Mouse (Mus musculus): ENCODE measurements around the gene Tmem211. TPM values are rescaled to one million over a fixed set of nuclear protein-coding genes. Genes with fewer than 3 reads are reported as not detected.
A peak's percentile ranks its signal among the peaks of the same experiment; 100 is the strongest.

Tmem211 gene
- polyA plus RNA-seq, 1 experiment from 2014 or later: 1.3 TPM

DNA sequence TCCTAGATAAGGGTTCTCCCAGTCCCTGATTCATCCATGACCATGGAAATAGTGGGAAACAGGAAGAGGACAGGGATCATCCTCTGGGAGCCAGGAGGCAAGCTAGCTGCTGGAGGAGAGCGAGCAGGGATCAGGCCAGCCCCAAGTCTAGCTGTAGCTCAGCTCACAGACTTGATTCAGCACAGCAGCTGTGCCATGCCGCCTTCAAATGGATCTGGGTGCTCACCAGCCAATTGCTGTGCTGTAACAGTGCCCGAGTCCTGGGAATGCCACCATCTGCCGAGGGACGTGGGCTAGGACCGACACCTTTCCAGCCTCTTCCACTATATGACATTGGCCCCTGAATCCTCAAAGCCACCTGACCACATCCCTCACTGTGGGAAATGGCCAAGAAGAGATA, 30.8 kb upstream of the Tmem211 start:
- ATAC-seq (ENCODE audit: insufficient read depth, low FRiP score): no peak
- Histone ChIP-seq H3K4me3 (replicated peaks; ENCODE audit: low read length) (no peak overlapping the region), H3K27me3 (ENCODE audit: control insufficient read depth, insufficient read depth, low read length) (no peaks in the 10 kb centered on the region), H3K4me1 (ENCODE audit: control insufficient read depth, insufficient read depth, low read length) (peaks cover 13% of the 10 kb centered on the region), H3K4me2 (ENCODE audit: low read depth, low read length) (no peak overlapping the region), H3K9ac (ENCODE audit: low read length) (no peak overlapping the region; the same call in 1 of the 2 replicates), H3K9me3 (replicated peaks; ENCODE audit: control insufficient read depth, low read length) (no peaks in the 10 kb centered on the region), H3K36me3 (ENCODE audit: control insufficient read depth, insufficient read depth, low read length) (no peaks in the 10 kb centered on the region), H3K27ac (ENCODE audit: low read length) (no peak overlapping the region)
- WGBS: 85% methylated on average over 6 of the region's 6 CpGs

DNA sequence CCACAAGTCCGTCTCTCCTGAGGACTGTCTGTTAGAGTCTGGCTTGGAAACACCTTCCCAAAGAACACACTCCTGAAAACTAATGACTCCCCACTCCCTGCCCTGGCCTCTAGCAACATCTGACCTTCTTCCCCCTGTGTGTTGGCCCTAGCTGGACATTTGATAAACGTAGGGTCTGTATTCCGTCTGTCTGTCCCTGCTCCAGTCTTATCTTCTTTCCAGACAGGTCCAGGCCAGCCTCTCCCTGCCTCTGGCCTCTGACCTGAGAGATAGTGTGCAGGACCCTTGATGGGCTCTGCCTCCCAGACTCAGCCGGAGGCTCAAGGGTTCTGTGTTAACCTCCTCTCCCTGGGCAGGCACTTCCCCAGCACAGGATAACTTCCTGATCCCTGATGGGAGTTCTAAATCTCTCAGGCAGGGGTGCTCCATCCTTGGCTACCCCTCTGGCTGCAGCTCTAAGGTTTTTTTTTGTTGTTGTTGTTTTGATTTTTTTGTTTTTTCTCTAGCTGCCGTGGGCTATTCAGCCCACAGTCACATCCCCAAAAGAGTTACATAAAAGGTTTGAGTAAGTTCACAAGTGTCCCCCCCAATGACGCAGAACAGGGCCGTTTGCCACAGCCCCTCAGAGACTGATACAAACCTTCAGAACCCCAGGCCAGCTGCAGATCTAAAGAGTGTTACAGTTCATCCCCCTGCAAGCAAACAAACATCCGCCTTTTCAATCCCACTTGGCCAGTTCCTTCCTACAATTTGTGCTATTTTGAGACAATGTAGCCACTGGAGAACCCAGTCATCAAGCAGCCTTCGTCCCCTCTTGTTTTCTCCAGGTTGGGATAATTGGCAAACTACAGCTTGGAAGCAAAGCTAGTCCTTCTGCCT, 29.6 kb upstream of the Tmem211 start:
- Histone ChIP-seq H3K9ac (ENCODE audit: low read length) (no peak overlapping the region), H3K36me3 (ENCODE audit: control insufficient read depth, insufficient read depth, low read length) (no peaks in the 10 kb centered on the region), H3K4me2 (ENCODE audit: low read depth, low read length) (no peak overlapping the region), H3K9me3 (replicated peaks; ENCODE audit: control insufficient read depth, low read length) (no peaks in the 10 kb centered on the region), H3K4me3 (replicated peaks; ENCODE audit: low read length) (no peak overlapping the region), H3K27ac (ENCODE audit: low read length) (peak overlapping the region; percentile 53; the same call in 1 of the 2 replicates), H3K4me1 (ENCODE audit: control insufficient read depth, insufficient read depth, low read length) (peaks cover 13% of the 10 kb centered on the region), H3K27me3 (ENCODE audit: control insufficient read depth, insufficient read depth, low read length) (no peaks in the 10 kb centered on the region)
- no peak for ATAC-seq (ENCODE audit: insufficient read depth, low FRiP score)
- WGBS: 47% methylated on average over 9 of the region's 9 CpGs

DNA sequence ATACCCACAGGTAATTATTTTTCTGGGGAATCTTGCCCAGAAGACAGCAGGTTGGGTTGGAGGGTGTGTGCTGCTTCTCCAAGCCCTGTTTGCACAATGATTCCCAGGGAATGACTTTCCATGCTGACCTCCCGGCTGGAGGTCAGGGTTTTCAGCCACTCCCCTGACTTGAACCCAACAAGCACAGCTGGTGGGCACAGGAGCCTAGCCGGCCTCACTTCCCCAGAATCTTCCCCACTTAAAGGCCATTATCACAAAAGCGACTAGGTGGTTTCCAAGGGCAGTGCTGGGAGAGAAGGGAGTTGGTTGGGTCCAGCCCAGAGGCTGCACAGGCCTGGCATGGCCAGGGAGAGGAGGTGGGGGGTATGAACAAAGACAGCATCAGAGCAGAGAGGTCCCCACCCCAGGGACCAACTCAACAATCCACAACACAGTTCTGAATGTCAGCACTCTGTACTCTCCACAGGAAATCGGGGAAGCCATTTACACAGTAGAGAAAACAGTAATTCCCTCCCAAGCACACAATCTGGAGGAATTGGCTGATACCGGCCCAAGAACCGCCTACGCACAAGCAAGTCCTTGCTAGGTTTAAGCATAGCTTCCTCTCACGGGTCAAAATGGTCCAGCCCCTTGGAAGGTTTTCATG, 27.5 kb upstream of the Tmem211 start:
- 45% methylated on average over 8 of the region's 8 CpGs for WGBS
- H3K27me3 ChIP-seq (ENCODE audit: control insufficient read depth, insufficient read depth, low read length): no peaks in the 10 kb centered on the region
- H3K4me1 ChIP-seq (ENCODE audit: control insufficient read depth, insufficient read depth, low read length): peaks cover 13% of the 10 kb centered on the region
- no peaks in the 10 kb centered on the region for H3K36me3 ChIP-seq (ENCODE audit: control insufficient read depth, insufficient read depth, low read length)
- no peak overlapping the region for H3K4me2 ChIP-seq (ENCODE audit: low read depth, low read length)
- no peak for ATAC-seq (ENCODE audit: insufficient read depth, low FRiP score)
- H3K4me3 ChIP-seq (replicated peaks; ENCODE audit: low read length): no peak overlapping the region
- H3K9me3 ChIP-seq (replicated peaks; ENCODE audit: control insufficient read depth, low read length): no peaks in the 10 kb centered on the region
- H3K27ac ChIP-seq (ENCODE audit: low read length): peak overlapping the region; percentile 74
- 0 out of 2 replicates have a peak overlapping the region, but pooled peaks have one; percentile 21 for H3K9ac ChIP-seq (ENCODE audit: low read length)

DNA sequence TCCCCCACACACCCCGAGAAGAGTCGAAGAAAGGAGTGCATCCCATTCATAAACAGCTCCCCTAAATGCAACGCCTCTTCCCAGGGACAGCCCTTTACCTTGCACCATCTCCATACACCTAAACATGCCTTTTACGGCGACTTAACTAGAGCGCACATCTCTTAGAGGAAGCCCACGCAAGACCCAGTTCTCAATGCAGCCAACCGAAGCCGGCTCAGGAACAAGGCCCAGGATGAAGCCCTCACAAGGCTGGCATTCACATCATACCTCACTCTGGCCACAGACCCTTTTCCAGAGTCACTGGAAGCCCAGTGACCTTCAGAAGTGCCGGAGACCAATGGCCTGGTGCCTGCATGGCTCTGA, 27.0 kb upstream of the Tmem211 start:
- Histone ChIP-seq H3K9me3 (replicated peaks; ENCODE audit: control insufficient read depth, low read length) (no peaks in the 10 kb centered on the region), H3K9ac (ENCODE audit: low read length) (no peak overlapping the region), H3K4me2 (ENCODE audit: low read depth, low read length) (no peak overlapping the region), H3K4me1 (ENCODE audit: control insufficient read depth, insufficient read depth, low read length) (peaks cover 13% of the 10 kb centered on the region), H3K27me3 (ENCODE audit: control insufficient read depth, insufficient read depth, low read length) (no peaks in the 10 kb centered on the region), H3K27ac (ENCODE audit: low read length) (peak overlapping the region; percentile 66; the same call in 1 of the 2 replicates), H3K36me3 (ENCODE audit: control insufficient read depth, insufficient read depth, low read length) (no peaks in the 10 kb centered on the region), H3K4me3 (replicated peaks; ENCODE audit: low read length) (no peak overlapping the region)
- WGBS: 81% methylated on average over 10 of the region's 10 CpGs
- ATAC-seq (ENCODE audit: insufficient read depth, low FRiP score): no peak

GRCm38 (mm10) chr5:113204193-113204592, 22.5 kb upstream of the Tmem211 start:
- 64% methylated on average over 9 of the region's 9 CpGs for WGBS
- H3K27me3 ChIP-seq (ENCODE audit: control insufficient read depth, insufficient read depth, low read length): no peaks in the 10 kb centered on the region

DNA sequence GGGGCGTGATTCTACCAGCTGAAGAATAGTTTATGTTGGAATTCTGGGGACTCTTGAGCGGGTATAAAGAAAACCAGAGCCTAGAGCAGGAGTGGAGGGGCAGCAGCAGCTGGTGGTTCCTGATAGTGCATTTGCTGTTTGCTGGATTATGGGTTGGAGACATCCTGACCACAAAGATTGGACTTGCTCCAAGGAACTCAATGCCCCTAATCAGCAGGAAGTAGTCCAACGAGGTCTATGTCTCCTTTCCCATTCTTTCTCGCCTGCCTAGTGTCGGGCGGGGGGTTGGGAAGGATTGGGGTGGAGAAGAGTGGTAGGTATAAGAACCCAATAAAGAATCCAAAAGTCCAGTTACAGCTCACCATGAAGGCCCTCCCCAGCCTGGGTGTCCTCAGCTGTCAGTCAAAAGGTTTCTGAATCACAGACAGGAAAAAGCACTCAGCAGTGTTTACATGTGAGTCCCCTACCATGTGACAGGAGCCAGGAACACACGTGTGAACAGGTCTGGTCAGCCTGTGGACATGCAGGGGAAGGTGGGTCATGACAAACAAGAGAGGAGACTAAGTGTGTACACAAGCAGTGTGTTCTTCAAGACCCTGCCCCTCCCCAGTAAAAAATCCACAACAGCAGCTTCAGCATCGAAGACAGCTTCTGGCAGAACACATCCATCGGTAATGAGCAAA, 19.9 kb upstream of the Tmem211 start:
- no peaks in the 10 kb centered on the region for H3K36me3 ChIP-seq (ENCODE audit: control insufficient read depth, insufficient read depth, low read length)
- no peaks in the 10 kb centered on the region for H3K27me3 ChIP-seq (ENCODE audit: control insufficient read depth, insufficient read depth, low read length)
- no peak overlapping the region for H3K4me2 ChIP-seq (ENCODE audit: low read depth, low read length)
- peak overlapping the region; percentile 87; the same call in 1 of the 2 replicates for H3K27ac ChIP-seq (ENCODE audit: low read length)
- H3K9me3 ChIP-seq (replicated peaks; ENCODE audit: control insufficient read depth, low read length): no peaks in the 10 kb centered on the region
- no peak for ATAC-seq (ENCODE audit: insufficient read depth, low FRiP score)
- peaks cover 40% of the 10 kb centered on the region for H3K4me1 ChIP-seq (ENCODE audit: control insufficient read depth, insufficient read depth, low read length)
- no peak overlapping the region for H3K4me3 ChIP-seq (replicated peaks; ENCODE audit: low read length)
- WGBS: 40% methylated on average over 9 of the region's 9 CpGs
- H3K9ac ChIP-seq (ENCODE audit: low read length): 0 out of 2 replicates have a peak overlapping the region, but pooled peaks have one; percentile 15

More at GRCm38 (mm10) chr5:113204193-113204592, 22.5 kb upstream of the Tmem211 start:
- Histone ChIP-seq H3K4me3 (replicated peaks; ENCODE audit: low read length) (no peak overlapping the region), H3K4me2 (ENCODE audit: low read depth, low read length) (no peak overlapping the region), H3K4me1 (ENCODE audit: control insufficient read depth, insufficient read depth, low read length) (peaks cover 27% of the 10 kb centered on the region), H3K36me3 (ENCODE audit: control insufficient read depth, insufficient read depth, low read length) (no peaks in the 10 kb centered on the region), H3K27ac (ENCODE audit: low read length) (no peak overlapping the region), H3K9ac (ENCODE audit: low read length) (no peak overlapping the region), H3K9me3 (replicated peaks; ENCODE audit: control insufficient read depth, low read length) (no peaks in the 10 kb centered on the region)
- no peak for ATAC-seq (ENCODE audit: insufficient read depth, low FRiP score)

DNA sequence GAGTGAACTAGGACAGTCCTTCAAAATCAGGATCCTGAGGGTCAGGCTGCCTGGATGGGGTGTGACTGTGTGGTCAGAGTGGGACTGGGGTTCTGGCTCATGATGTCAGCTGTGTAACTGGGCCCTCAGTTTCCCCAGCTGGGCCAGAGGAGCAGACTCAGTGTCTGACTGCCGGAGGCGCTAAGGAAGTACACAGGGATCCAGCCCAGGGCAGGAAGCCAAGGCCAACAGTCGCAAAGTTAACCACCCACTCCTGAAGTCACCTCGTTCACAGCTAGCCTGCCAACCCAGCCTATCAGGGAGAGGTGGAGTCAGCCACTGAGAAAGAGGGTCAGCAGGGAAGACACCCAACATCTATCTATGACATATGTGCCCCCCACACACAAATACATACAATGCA, 18.7 kb upstream of the Tmem211 start:
- Histone ChIP-seq H3K4me2 (ENCODE audit: low read depth, low read length) (no peak overlapping the region), H3K4me3 (replicated peaks; ENCODE audit: low read length) (no peak overlapping the region), H3K36me3 (ENCODE audit: control insufficient read depth, insufficient read depth, low read length) (no peaks in the 10 kb centered on the region), H3K27me3 (ENCODE audit: control insufficient read depth, insufficient read depth, low read length) (no peaks in the 10 kb centered on the region), H3K27ac (ENCODE audit: low read length) (peak overlapping the region; percentile 87), H3K4me1 (ENCODE audit: control insufficient read depth, insufficient read depth, low read length) (peaks cover 40% of the 10 kb centered on the region), H3K9ac (ENCODE audit: low read length) (no peak overlapping the region; the same call in 1 of the 2 replicates), H3K9me3 (replicated peaks; ENCODE audit: control insufficient read depth, low read length) (no peaks in the 10 kb centered on the region)
- no peak for ATAC-seq (ENCODE audit: insufficient read depth, low FRiP score)
- WGBS: 36% methylated on average over 4 of the region's 4 CpGs

DNA sequence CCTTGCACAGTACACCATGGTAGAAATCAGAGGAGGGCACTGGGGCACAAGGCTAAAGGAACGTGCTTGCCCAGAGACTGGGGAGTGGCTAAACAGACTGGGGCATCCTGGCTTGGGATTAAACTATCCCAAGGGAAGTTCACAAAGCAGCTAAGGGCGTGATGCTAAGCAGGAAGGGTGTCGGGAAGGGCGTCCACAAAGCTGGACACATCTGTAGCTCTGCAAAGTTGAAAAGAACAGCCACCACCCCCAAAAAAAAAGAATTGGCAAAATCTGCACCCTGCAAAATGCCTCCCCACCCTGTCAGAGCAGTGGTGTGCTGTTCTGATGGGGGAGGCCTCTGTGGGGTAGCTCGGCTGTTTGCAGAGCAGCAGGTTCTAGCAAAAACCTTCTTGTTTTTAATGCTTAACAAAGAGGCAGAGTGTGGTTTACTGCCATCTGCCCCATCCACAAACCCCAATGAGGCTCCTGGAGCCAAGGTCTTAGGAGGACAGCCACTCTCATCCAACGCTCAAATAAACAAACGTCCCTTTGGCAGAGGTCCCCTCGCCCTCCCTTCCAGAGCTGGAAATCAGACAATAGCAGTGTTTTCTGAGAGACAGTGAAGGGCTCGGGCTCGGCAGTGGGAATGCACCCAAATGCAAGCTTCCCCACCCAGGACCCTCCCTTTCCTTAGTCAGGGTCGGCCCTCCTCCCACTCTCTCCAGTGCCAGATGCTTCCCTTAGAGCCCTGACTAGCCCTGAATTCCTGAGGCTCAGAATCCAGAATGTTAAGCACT, 17.9 kb upstream of the Tmem211 start:
- Histone ChIP-seq H3K27ac (ENCODE audit: low read length) (peak overlapping the region; percentile 87), H3K4me1 (ENCODE audit: control insufficient read depth, insufficient read depth, low read length) (peaks cover 40% of the 10 kb centered on the region), H3K9ac (ENCODE audit: low read length) (peak overlapping the region; percentile 54), H3K36me3 (ENCODE audit: control insufficient read depth, insufficient read depth, low read length) (no peaks in the 10 kb centered on the region), H3K27me3 (ENCODE audit: control insufficient read depth, insufficient read depth, low read length) (no peaks in the 10 kb centered on the region), H3K9me3 (replicated peaks; ENCODE audit: control insufficient read depth, low read length) (no peaks in the 10 kb centered on the region), H3K4me2 (ENCODE audit: low read depth, low read length) (peak overlapping the region; percentile 35; the same call in 1 of the 2 replicates), H3K4me3 (replicated peaks; ENCODE audit: low read length) (no peak overlapping the region; the same call in 1 of the 2 replicates)
- whole genome bisulfite sequencing: 20% methylated on average over 11 of the region's 11 CpGs
- peak; percentile 77 for ATAC-seq (ENCODE audit: insufficient read depth, low FRiP score)
